ENCODE assay signal across 16 mouse cellular contexts in genomic region chr11:52502759-52503365, GRCm38 (mm10).
DNase-seq lines count a peak whose midpoint lies in the region; ATAC-seq and TF ChIP-seq lines count a peak whose summit lies in the region.
"Had no signal": no experiment of that assay in that cellular context is flagged by ENCODE, and none has a peak within 500 bp of the region (broad histone marks: within the 10 kb centered on the region; RNA-seq: fewer than 3 reads in every experiment).

No protein-coding gene starts in this region.

- TF ChIP-seq CTCF in intestine, postnatal 0 days (IDR thresholded peaks at IDR 0.05; ENCODE audit: low read depth), result no peak
- no peak for TF ChIP-seq CTCF in forebrain, postnatal 0 days (IDR thresholded peaks at IDR 0.05; ENCODE audit: low read depth)

- no peaks in the 10 kb centered on the region for H3K9me3 ChIP-seq in kidney, embryonic 15.5 days (replicated peaks)
- H3K9me3 ChIP-seq in intestine, postnatal 0 days (ENCODE audit: control insufficient read depth), result no peaks in the 10 kb centered on the region
- no peaks in the 10 kb centered on the region for H3K9me3 ChIP-seq in neural tube, embryonic 12.5 days
- no peaks in the 10 kb centered on the region for H3K9me3 ChIP-seq in forebrain, postnatal 0 days (ENCODE audit: low read length)
- H3K9me3 ChIP-seq in liver, embryonic 11.5 days (ENCODE audit: control insufficient read depth, low read length), result no peaks in the 10 kb centered on the region
- H3K9me3 ChIP-seq: embryonic facial prominence, embryonic 10.5 days; forebrain, embryonic 10.5 days; heart, embryonic 13.5 days; hindbrain, embryonic 13.5 days; limb, embryonic 12.5 days had no signal

- H3K27ac ChIP-seq in kidney, embryonic 15.5 days, result 0 out of 2 replicates have a peak overlapping the region, but pooled peaks have one; percentile 16
- H3K27ac ChIP-seq in intestine, postnatal 0 days (ENCODE audit: low read depth, low read length), result no peak overlapping the region
- no peak overlapping the region for H3K27ac ChIP-seq in neural tube, embryonic 12.5 days
- H3K27ac ChIP-seq in forebrain, postnatal 0 days (ENCODE audit: low read depth, low read length), result no peak overlapping the region
- H3K27ac ChIP-seq in liver, embryonic 11.5 days (ENCODE audit: low read depth, low read length), result no peak overlapping the region
- H3K27ac ChIP-seq: embryonic facial prominence, embryonic 10.5 days; forebrain, embryonic 10.5 days; heart, embryonic 13.5 days; hindbrain, embryonic 13.5 days; limb, embryonic 12.5 days had no signal

- H3K9ac ChIP-seq in kidney, embryonic 15.5 days, result no peak overlapping the region
- no peak overlapping the region for H3K9ac ChIP-seq in intestine, postnatal 0 days (ENCODE audit: low read depth, low read length)
- H3K9ac ChIP-seq in neural tube, embryonic 12.5 days, result no peak overlapping the region
- H3K9ac ChIP-seq in forebrain, postnatal 0 days, result no peak overlapping the region
- H3K9ac ChIP-seq in liver, embryonic 11.5 days (ENCODE audit: low read depth, low read length), result no peak overlapping the region
- H3K9ac ChIP-seq: heart, embryonic 13.5 days; hindbrain, embryonic 13.5 days; limb, embryonic 12.5 days had no signal

- H3K4me1 ChIP-seq in kidney, embryonic 15.5 days, result peaks cover 13% of the 10 kb centered on the region
- H3K4me1 ChIP-seq in intestine, postnatal 0 days (replicated peaks; ENCODE audit: control insufficient read depth, insufficient read depth, low read length), result no peaks in the 10 kb centered on the region
- H3K4me1 ChIP-seq in neural tube, embryonic 12.5 days, result peaks cover 12% of the 10 kb centered on the region
- H3K4me1 ChIP-seq in forebrain, postnatal 0 days (ENCODE audit: insufficient read depth), result no peaks in the 10 kb centered on the region
- H3K4me1 ChIP-seq in liver, embryonic 11.5 days (replicated peaks; ENCODE audit: control insufficient read depth, insufficient read depth, low read length), result no peaks in the 10 kb centered on the region
- H3K4me1 ChIP-seq: forebrain, embryonic 10.5 days; heart, embryonic 13.5 days had no signal

- peak; percentile 29; the same call in 1 of the 2 replicates for ATAC-seq in kidney, embryonic 15.5 days (replicated peaks; ENCODE audit: low FRiP score)
- peak; percentile 38; the same call in 1 of the 2 replicates for ATAC-seq in intestine, postnatal 0 days
- ATAC-seq in neural tube, embryonic 12.5 days (ENCODE audit: low FRiP score, low read depth), result 0 out of 2 replicates have a peak, but pooled peaks have one; percentile 21
- no peak for ATAC-seq in forebrain, postnatal 0 days
- no peak for ATAC-seq in liver, embryonic 11.5 days (replicated peaks; ENCODE audit: low FRiP score)
- ATAC-seq: lung, postnatal 0 days had no signal

- H3K27me3 ChIP-seq in kidney, embryonic 15.5 days, result 0 out of 2 replicates have a peak, but pooled peaks cover 9% of the 10 kb centered on the region
- H3K27me3 ChIP-seq in intestine, postnatal 0 days (replicated peaks; ENCODE audit: control insufficient read depth, insufficient read depth, low read length), result no peaks in the 10 kb centered on the region
- no peaks in the 10 kb centered on the region for H3K27me3 ChIP-seq in neural tube, embryonic 12.5 days (replicated peaks)
- no peaks in the 10 kb centered on the region for H3K27me3 ChIP-seq in forebrain, postnatal 0 days (ENCODE audit: insufficient read depth, low read length)
- H3K27me3 ChIP-seq in liver, embryonic 11.5 days (replicated peaks; ENCODE audit: control insufficient read depth, insufficient read depth, low read length), result no peaks in the 10 kb centered on the region
- H3K27me3 ChIP-seq: heart, embryonic 13.5 days; hindbrain, embryonic 13.5 days; limb, embryonic 12.5 days had no signal

- H3K4me2 ChIP-seq in kidney, embryonic 15.5 days, result 0 out of 2 replicates have a peak overlapping the region, but pooled peaks have one; percentile 0
- no peak overlapping the region for H3K4me2 ChIP-seq in intestine, postnatal 0 days (replicated peaks; ENCODE audit: low read depth)
- no peak overlapping the region for H3K4me2 ChIP-seq in neural tube, embryonic 12.5 days (replicated peaks)
- H3K4me2 ChIP-seq in forebrain, postnatal 0 days (ENCODE audit: low read depth), result no peak overlapping the region
- H3K4me2 ChIP-seq in liver, embryonic 11.5 days, result no peak overlapping the region
- H3K4me2 ChIP-seq: heart, embryonic 13.5 days; hindbrain, embryonic 13.5 days; limb, embryonic 12.5 days had no signal

- H3K4me3 ChIP-seq in kidney, embryonic 15.5 days (replicated peaks), result no peak overlapping the region
- no peak overlapping the region for H3K4me3 ChIP-seq in intestine, postnatal 0 days (ENCODE audit: low read depth, low read length)
- no peak overlapping the region for H3K4me3 ChIP-seq in neural tube, embryonic 12.5 days
- H3K4me3 ChIP-seq in forebrain, postnatal 0 days (ENCODE audit: low read depth, low read length), result no peak overlapping the region
- H3K4me3 ChIP-seq in liver, embryonic 11.5 days (ENCODE audit: low read depth, low read length), result no peak overlapping the region
- H3K4me3 ChIP-seq: embryonic facial prominence, embryonic 10.5 days; forebrain, embryonic 10.5 days; heart, embryonic 13.5 days; hindbrain, embryonic 13.5 days; limb, embryonic 12.5 days had no signal

- WGBS in kidney, embryonic 15.5 days, result 8% methylated on average over 10 of the region's 10 CpGs
- 5% methylated on average over 10 of the region's 10 CpGs for WGBS in intestine, postnatal 0 days
- 16% methylated on average over 10 of the region's 10 CpGs for WGBS in neural tube, embryonic 12.5 days
- WGBS in forebrain, postnatal 0 days, result 79% methylated on average over 10 of the region's 10 CpGs
- WGBS in liver, embryonic 11.5 days, result 50% methylated on average over 10 of the region's 10 CpGs

- DNase-seq in kidney, adult 8-10 months, result no peak
- peak; percentile 18 for DNase-seq in adrenal gland, postnatal 25 days
- DNase-seq in forebrain, postnatal 0 days, result no peak
- no peak for DNase-seq in right cerebral cortex, postnatal 25 days
- DNase-seq in liver, embryonic 11.5 days (ENCODE audit: low spot score), result no peak
- DNase-seq: cerebellum, adult 11 months; retina, postnatal 1 day had no signal

- no peaks in the 10 kb centered on the region for H3K36me3 ChIP-seq in kidney, embryonic 15.5 days
- H3K36me3 ChIP-seq in intestine, postnatal 0 days (ENCODE audit: control insufficient read depth, insufficient read depth), result no peaks in the 10 kb centered on the region
- H3K36me3 ChIP-seq in neural tube, embryonic 12.5 days, result no peaks in the 10 kb centered on the region
- no peaks in the 10 kb centered on the region for H3K36me3 ChIP-seq in forebrain, postnatal 0 days (ENCODE audit: insufficient read depth)
- H3K36me3 ChIP-seq in liver, embryonic 11.5 days (ENCODE audit: control insufficient read depth, insufficient read depth, low read length), result no peaks in the 10 kb centered on the region
- H3K36me3 ChIP-seq: embryonic facial prominence, embryonic 10.5 days; forebrain, embryonic 10.5 days; heart, embryonic 13.5 days; hindbrain, embryonic 13.5 days; limb, embryonic 12.5 days had no signal

Comparison
In these comparisons a context has a peak if more than half of its experiments do, and no peak if none do; other contexts are left out.
1. ATAC-seq: peak in kidney, embryonic 15.5 days (single experiment), intestine, postnatal 0 days (single experiment) and neural tube, embryonic 12.5 days (single experiment); none in forebrain, postnatal 0 days (single experiment) and liver, embryonic 11.5 days (single experiment).